Mouse (Mus musculus): ENCODE measurements around the gene Igsf21. TPM values are rescaled to one million over a fixed set of nuclear protein-coding genes. Genes with fewer than 3 reads are reported as not detected.

Igsf21 gene
- polyA plus RNA-seq, 1 experiment from 2014 or later = 109 TPM

GRCm38 (mm10) chr4:140128116-140128515 is 118.5 kb downstream of the Igsf21 start:
- 75% methylated on average over 11 of the region's 11 CpGs for WGBS
- Histone ChIP-seq H3K4me3 (ENCODE audit: low read length) (no peak overlapping the region), H3K36me3 (ENCODE audit: control insufficient read depth, insufficient read depth, low read length) (no peaks in the 10 kb centered on the region), H3K4me1 (ENCODE audit: control insufficient read depth, insufficient read depth, low read depth, low read length) (peaks cover 20% of the 10 kb centered on the region), H3K27ac (ENCODE audit: low read depth, low read length) (no peak overlapping the region), H3K9ac (ENCODE audit: low read depth, low read length) (no peak overlapping the region), H3K9me3 (ENCODE audit: control insufficient read depth, low read length) (no peaks in the 10 kb centered on the region), H3K27me3 (replicated peaks; ENCODE audit: control insufficient read depth, insufficient read depth, low read length) (no peaks in the 10 kb centered on the region; the same call in 1 of the 2 replicates), H3K4me2 (ENCODE audit: low read length) (no peak overlapping the region)
- no peak for ATAC-seq

GRCm38 (mm10) chr4:140125806-140126205 is 120.8 kb downstream of the Igsf21 start:
- Histone ChIP-seq H3K27ac (ENCODE audit: low read depth, low read length) (no peak overlapping the region), H3K9me3 (ENCODE audit: control insufficient read depth, low read length) (no peaks in the 10 kb centered on the region), H3K27me3 (replicated peaks; ENCODE audit: control insufficient read depth, insufficient read depth, low read length) (no peaks in the 10 kb centered on the region), H3K9ac (ENCODE audit: low read depth, low read length) (no peak overlapping the region), H3K36me3 (ENCODE audit: control insufficient read depth, insufficient read depth, low read length) (no peaks in the 10 kb centered on the region), H3K4me3 (ENCODE audit: low read length) (no peak overlapping the region), H3K4me2 (ENCODE audit: low read length) (no peak overlapping the region), H3K4me1 (ENCODE audit: control insufficient read depth, insufficient read depth, low read depth, low read length) (peaks cover 13% of the 10 kb centered on the region)
- WGBS = 83% methylated on average over 7 of the region's 7 CpGs
- ATAC-seq = no peak

GRCm38 (mm10) chr4:140122534-140122933 is 124.0 kb downstream of the Igsf21 start:
- Histone ChIP-seq H3K36me3 (ENCODE audit: control insufficient read depth, insufficient read depth, low read length) (no peaks in the 10 kb centered on the region), H3K4me2 (ENCODE audit: low read length) (no peak overlapping the region), H3K27ac (ENCODE audit: low read depth, low read length) (no peak overlapping the region), H3K27me3 (replicated peaks; ENCODE audit: control insufficient read depth, insufficient read depth, low read length) (no peaks in the 10 kb centered on the region), H3K4me1 (ENCODE audit: control insufficient read depth, insufficient read depth, low read depth, low read length) (peaks cover 7% of the 10 kb centered on the region), H3K9me3 (ENCODE audit: control insufficient read depth, low read length) (no peaks in the 10 kb centered on the region), H3K9ac (ENCODE audit: low read depth, low read length) (no peak overlapping the region), H3K4me3 (ENCODE audit: low read length) (no peak overlapping the region)
- ATAC-seq = no peak
- 86% methylated on average over 5 of the region's 5 CpGs for WGBS

- no peak overlapping the region for H3K9ac ChIP-seq (ENCODE audit: low read depth, low read length)
- H3K36me3 ChIP-seq (ENCODE audit: control insufficient read depth, insufficient read depth, low read length) = no peaks in the 10 kb centered on the region
- H3K4me2 ChIP-seq (ENCODE audit: low read length) = no peak overlapping the region
- peak; percentile 67; the same call in 1 of the 2 replicates for ATAC-seq
- H3K4me3 ChIP-seq (ENCODE audit: low read length) = no peak overlapping the region
- H3K4me1 ChIP-seq (ENCODE audit: control insufficient read depth, insufficient read depth, low read depth, low read length) = peaks cover 6% of the 10 kb centered on the region; the same call in 1 of the 2 replicates
- no peaks in the 10 kb centered on the region for H3K27me3 ChIP-seq (replicated peaks; ENCODE audit: control insufficient read depth, insufficient read depth, low read length)
- H3K9me3 ChIP-seq (ENCODE audit: control insufficient read depth, low read length) = no peaks in the 10 kb centered on the region
- peak overlapping the region; percentile 6; the same call in 1 of the 2 replicates for H3K27ac ChIP-seq (ENCODE audit: low read depth, low read length)
- WGBS = 69% methylated on average over 7 of the region's 7 CpGs
Measured at GRCm38 (mm10) chr4:140117275-140117691, 129.3 kb downstream of the Igsf21 start.

- H3K4me3 ChIP-seq (ENCODE audit: low read length) = no peak overlapping the region
Measured at GRCm38 (mm10) chr4:140115756-140116155, 130.8 kb downstream of the Igsf21 start.

GRCm38 (mm10) chr4:140115053-140115452 is 131.5 kb downstream of the Igsf21 start:
- no peak overlapping the region for H3K9ac ChIP-seq (ENCODE audit: low read depth, low read length)

More at GRCm38 (mm10) chr4:140115756-140116155, 130.8 kb downstream of the Igsf21 start:
- Histone ChIP-seq H3K9me3 (ENCODE audit: control insufficient read depth, low read length) (peaks cover 3% of the 10 kb centered on the region; the same call in 1 of the 2 replicates), H3K27ac (ENCODE audit: low read depth, low read length) (no peak overlapping the region), H3K9ac (ENCODE audit: low read depth, low read length) (no peak overlapping the region), H3K36me3 (ENCODE audit: control insufficient read depth, insufficient read depth, low read length) (no peaks in the 10 kb centered on the region), H3K4me1 (ENCODE audit: control insufficient read depth, insufficient read depth, low read depth, low read length) (peaks cover 6% of the 10 kb centered on the region; the same call in 1 of the 2 replicates), H3K4me2 (ENCODE audit: low read length) (no peak overlapping the region), H3K27me3 (replicated peaks; ENCODE audit: control insufficient read depth, insufficient read depth, low read length) (no peaks in the 10 kb centered on the region)
- peak; percentile 40; the same call in 1 of the 2 replicates for ATAC-seq
- WGBS = 66% methylated on average over 9 of the region's 9 CpGs

GRCm38 (mm10) chr4:140113690-140114475 is 132.7 kb downstream of the Igsf21 start:
- Histone ChIP-seq H3K27me3 (replicated peaks; ENCODE audit: control insufficient read depth, insufficient read depth, low read length) (no peaks in the 10 kb centered on the region), H3K4me1 (ENCODE audit: control insufficient read depth, insufficient read depth, low read depth, low read length) (peaks cover 14% of the 10 kb centered on the region), H3K4me2 (ENCODE audit: low read length) (no peak overlapping the region), H3K9ac (ENCODE audit: low read depth, low read length) (no peak overlapping the region), H3K27ac (ENCODE audit: low read depth, low read length) (peak overlapping the region; percentile 49), H3K4me3 (ENCODE audit: low read length) (no peak overlapping the region), H3K36me3 (ENCODE audit: control insufficient read depth, insufficient read depth, low read length) (no peaks in the 10 kb centered on the region), H3K9me3 (ENCODE audit: control insufficient read depth, low read length) (peaks cover 3% of the 10 kb centered on the region; the same call in 1 of the 2 replicates)
- no peak for ATAC-seq
- 56% methylated on average over 18 of the region's 18 CpGs for WGBS

More at GRCm38 (mm10) chr4:140115053-140115452, 131.5 kb downstream of the Igsf21 start:
- no peaks in the 10 kb centered on the region for H3K27me3 ChIP-seq (replicated peaks; ENCODE audit: control insufficient read depth, insufficient read depth, low read length)
- no peaks in the 10 kb centered on the region for H3K36me3 ChIP-seq (ENCODE audit: control insufficient read depth, insufficient read depth, low read length)
- no peak for ATAC-seq
- peaks cover 3% of the 10 kb centered on the region; the same call in 1 of the 2 replicates for H3K9me3 ChIP-seq (ENCODE audit: control insufficient read depth, low read length)
- WGBS = 95% methylated on average over 6 of the region's 6 CpGs
- H3K4me1 ChIP-seq (ENCODE audit: control insufficient read depth, insufficient read depth, low read depth, low read length) = peaks cover 6% of the 10 kb centered on the region; the same call in 1 of the 2 replicates
- no peak overlapping the region for H3K4me2 ChIP-seq (ENCODE audit: low read length)
- no peak overlapping the region for H3K4me3 ChIP-seq (ENCODE audit: low read length)
- H3K27ac ChIP-seq (ENCODE audit: low read depth, low read length) = no peak overlapping the region

GRCm38 (mm10) chr4:140109626-140109948 is 137.0 kb downstream of the Igsf21 start:
- 31% methylated on average over 6 of the region's 6 CpGs for WGBS

More at GRCm38 (mm10) chr4:140109626-140109948, 137.0 kb downstream of the Igsf21 start:
- Histone ChIP-seq H3K9ac (ENCODE audit: low read depth, low read length) (0 out of 2 replicates have a peak overlapping the region, but pooled peaks have one; percentile 8), H3K9me3 (ENCODE audit: control insufficient read depth, low read length) (peaks cover 3% of the 10 kb centered on the region; the same call in 1 of the 2 replicates), H3K4me2 (ENCODE audit: low read length) (peak overlapping the region; percentile 37), H3K4me1 (ENCODE audit: control insufficient read depth, insufficient read depth, low read depth, low read length) (peaks cover 27% of the 10 kb centered on the region), H3K36me3 (ENCODE audit: control insufficient read depth, insufficient read depth, low read length) (no peaks in the 10 kb centered on the region), H3K27me3 (replicated peaks; ENCODE audit: control insufficient read depth, insufficient read depth, low read length) (peaks cover 2% of the 10 kb centered on the region; the same call in 1 of the 2 replicates), H3K4me3 (ENCODE audit: low read length) (no peak overlapping the region), H3K27ac (ENCODE audit: low read depth, low read length) (peak overlapping the region; percentile 75)
- ATAC-seq = peak; percentile 52

Data from hindbrain, embryonic 16.5 days (tissue).